Mouse (Mus musculus): ENCODE measurements at regions not wholly inside any gene's neighbourhood (a gene's known extent, or its start where the extent isn't known, plus 50 kb on each side); places are given as distances from the start of the nearest gene placed in this dataset.

GRCm38 (mm10) chr17:13541249-13541648 lies 186.9 kb downstream of the Tcp10c start:
- ATAC-seq (replicated peaks; ENCODE audit: low FRiP score, low read depth): no peak

GRCm38 (mm10) chr17:13542261-13542660 lies 187.9 kb downstream of the Tcp10c start:
- H3K27ac ChIP-seq: no peak overlapping the region
- no peak overlapping the region for H3K9ac ChIP-seq (ENCODE audit: low read depth, low read length)
- peaks cover 25% of the 10 kb centered on the region for H3K9me3 ChIP-seq (replicated peaks; ENCODE audit: low read length)
- H3K4me1 ChIP-seq (replicated peaks; ENCODE audit: insufficient read depth, low read length): no peaks in the 10 kb centered on the region
- no peak for TF ChIP-seq CTCF (IDR thresholded peaks at IDR 0.05; ENCODE audit: low read depth)
- ATAC-seq (replicated peaks; ENCODE audit: low FRiP score, low read depth) (no peak), DNase-seq (ENCODE audit: low spot score) (no peak)
- H3K27me3 ChIP-seq (ENCODE audit: insufficient read depth, low read length): no peaks in the 10 kb centered on the region
- H3K36me3 ChIP-seq (ENCODE audit: insufficient read depth, low read length): no peaks in the 10 kb centered on the region
- no peak overlapping the region for H3K4me3 ChIP-seq (replicated peaks; ENCODE audit: low read depth, low read length)
- no peak overlapping the region for H3K4me2 ChIP-seq (ENCODE audit: low read length)

More at GRCm38 (mm10) chr17:13541249-13541648, 186.9 kb downstream of the Tcp10c start:
- H3K9ac ChIP-seq (ENCODE audit: low read depth, low read length): no peak overlapping the region
- DNase-seq (ENCODE audit: low spot score): no peak
- no peak for TF ChIP-seq CTCF (IDR thresholded peaks at IDR 0.05; ENCODE audit: low read depth)
- H3K4me1 ChIP-seq (replicated peaks; ENCODE audit: insufficient read depth, low read length): no peaks in the 10 kb centered on the region
- H3K27ac ChIP-seq: no peak overlapping the region
- no peaks in the 10 kb centered on the region for H3K27me3 ChIP-seq (ENCODE audit: insufficient read depth, low read length)
- no peak overlapping the region for H3K4me2 ChIP-seq (ENCODE audit: low read length)
- H3K4me3 ChIP-seq (replicated peaks; ENCODE audit: low read depth, low read length): no peak overlapping the region
- whole genome bisulfite sequencing: 70% methylated on average over 12 of the region's 12 CpGs
- H3K36me3 ChIP-seq (ENCODE audit: insufficient read depth, low read length): no peaks in the 10 kb centered on the region
- H3K9me3 ChIP-seq (replicated peaks; ENCODE audit: low read length): 0 out of 2 replicates have a peak, but pooled peaks cover 20% of the 10 kb centered on the region

DNA sequence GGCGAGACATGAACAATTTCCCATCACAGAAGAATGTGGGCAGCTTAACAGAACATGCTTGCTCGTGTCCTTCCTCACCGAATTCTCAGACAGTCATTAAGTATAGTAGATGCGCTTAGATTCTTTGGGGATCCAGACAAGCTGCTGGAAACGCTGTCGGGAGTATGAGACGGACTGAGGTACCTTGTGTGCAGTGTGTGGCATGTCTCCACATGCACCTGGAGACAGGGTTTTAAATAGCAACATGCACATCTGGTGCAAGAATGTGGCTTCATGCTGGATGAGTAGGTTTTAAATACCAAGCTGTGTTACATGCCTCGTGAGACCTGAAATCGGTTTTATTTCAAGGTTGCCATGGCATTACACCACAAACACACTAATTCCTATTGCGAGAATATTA lies 188.5 kb downstream of the Tcp10c start:
- Histone ChIP-seq H3K4me1 (replicated peaks; ENCODE audit: insufficient read depth, low read length) (no peaks in the 10 kb centered on the region), H3K4me2 (ENCODE audit: low read length) (no peak overlapping the region), H3K9me3 (replicated peaks; ENCODE audit: low read length) (peaks cover 29% of the 10 kb centered on the region), H3K27me3 (ENCODE audit: insufficient read depth, low read length) (no peaks in the 10 kb centered on the region), H3K36me3 (ENCODE audit: insufficient read depth, low read length) (no peaks in the 10 kb centered on the region), H3K27ac (no peak overlapping the region), H3K9ac (ENCODE audit: low read depth, low read length) (no peak overlapping the region), H3K4me3 (replicated peaks; ENCODE audit: low read depth, low read length) (no peak overlapping the region)
- no peak for ATAC-seq (replicated peaks; ENCODE audit: low FRiP score, low read depth)
- no peak for DNase-seq (ENCODE audit: low spot score)
- TF ChIP-seq CTCF (IDR thresholded peaks at IDR 0.05; ENCODE audit: low read depth): no peak
- WGBS: 80% methylated on average over 10 of the region's 10 CpGs

DNA sequence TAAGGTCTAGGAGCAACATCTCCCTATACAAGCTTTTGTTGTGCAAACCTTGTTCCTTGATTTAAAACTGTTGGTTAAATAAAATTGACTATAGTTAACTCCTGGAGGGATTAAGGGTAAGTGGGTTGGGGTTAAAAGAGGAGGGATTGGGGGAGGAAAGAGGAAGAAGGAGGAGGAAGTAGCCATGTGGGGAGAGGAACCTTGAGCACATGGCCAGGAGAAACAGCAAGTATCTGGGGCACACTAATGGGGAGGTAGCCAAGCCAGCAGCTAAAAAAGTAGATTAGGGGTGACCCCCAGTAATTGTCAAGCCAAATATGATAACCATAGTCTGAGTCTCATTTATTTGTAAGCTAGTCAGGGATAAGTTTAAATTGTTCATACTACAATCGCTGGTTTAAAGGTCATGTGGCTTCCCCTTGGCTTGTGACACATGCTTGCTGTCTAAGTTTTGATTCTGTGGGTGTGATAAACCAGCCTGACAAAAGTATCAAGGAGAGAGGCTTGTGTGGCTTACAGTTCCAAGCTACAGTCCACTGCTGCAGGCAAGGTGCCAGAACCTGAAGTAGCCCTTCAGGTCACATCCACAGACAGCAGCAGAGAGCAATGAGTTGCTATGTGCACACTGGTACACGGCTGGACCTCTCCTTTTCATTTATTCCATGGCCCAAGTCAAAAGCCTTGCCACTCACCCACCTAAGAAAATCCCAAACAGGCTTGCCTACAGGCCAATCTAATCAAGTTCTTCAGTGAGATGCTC lies 189.8 kb downstream of the Tcp10c start:
- peak; percentile 8 for DNase-seq (ENCODE audit: low spot score)
- WGBS: 60% methylated on average over 2 of the region's 2 CpGs

GRCm38 (mm10) chr17:13546249-13546648 lies 191.9 kb downstream of the Tcp10c start:
- peaks cover 35% of the 10 kb centered on the region for H3K9me3 ChIP-seq (replicated peaks; ENCODE audit: low read length)
- H3K36me3 ChIP-seq (ENCODE audit: insufficient read depth, low read length): no peaks in the 10 kb centered on the region
- no peak overlapping the region for H3K4me3 ChIP-seq (replicated peaks; ENCODE audit: low read depth, low read length)

More for the DNA sequence above, 189.8 kb downstream of the Tcp10c start:
- Histone ChIP-seq H3K4me1 (replicated peaks; ENCODE audit: insufficient read depth, low read length) (no peaks in the 10 kb centered on the region), H3K4me3 (replicated peaks; ENCODE audit: low read depth, low read length) (no peak overlapping the region), H3K9me3 (replicated peaks; ENCODE audit: low read length) (peaks cover 37% of the 10 kb centered on the region), H3K27ac (no peak overlapping the region), H3K4me2 (ENCODE audit: low read length) (no peak overlapping the region), H3K27me3 (ENCODE audit: insufficient read depth, low read length) (no peaks in the 10 kb centered on the region), H3K9ac (ENCODE audit: low read depth, low read length) (no peak overlapping the region), H3K36me3 (ENCODE audit: insufficient read depth, low read length) (no peaks in the 10 kb centered on the region)
- no peak for TF ChIP-seq CTCF (IDR thresholded peaks at IDR 0.05; ENCODE audit: low read depth)
- no peak for ATAC-seq (replicated peaks; ENCODE audit: low FRiP score, low read depth)

GRCm38 (mm10) chr17:13546669-13547085 lies 192.3 kb downstream of the Tcp10c start:
- WGBS: 80% methylated on average over 7 of the region's 7 CpGs
- H3K4me1 ChIP-seq (replicated peaks; ENCODE audit: insufficient read depth, low read length): no peaks in the 10 kb centered on the region
- H3K4me3 ChIP-seq (replicated peaks; ENCODE audit: low read depth, low read length): no peak overlapping the region
- peaks cover 32% of the 10 kb centered on the region for H3K9me3 ChIP-seq (replicated peaks; ENCODE audit: low read length)
- no peak overlapping the region for H3K27ac ChIP-seq
- H3K4me2 ChIP-seq (ENCODE audit: low read length): no peak overlapping the region
- H3K27me3 ChIP-seq (ENCODE audit: insufficient read depth, low read length): no peaks in the 10 kb centered on the region
- H3K9ac ChIP-seq (ENCODE audit: low read depth, low read length): no peak overlapping the region
- no peak for TF ChIP-seq CTCF (IDR thresholded peaks at IDR 0.05; ENCODE audit: low read depth)
- no peaks in the 10 kb centered on the region for H3K36me3 ChIP-seq (ENCODE audit: insufficient read depth, low read length)
- DNase-seq (ENCODE audit: low spot score) (no peak), ATAC-seq (replicated peaks; ENCODE audit: low FRiP score, low read depth) (no peak)

More at GRCm38 (mm10) chr17:13546249-13546648, 191.9 kb downstream of the Tcp10c start:
- Histone ChIP-seq H3K9ac (ENCODE audit: low read depth, low read length) (no peak overlapping the region), H3K27ac (no peak overlapping the region), H3K4me2 (ENCODE audit: low read length) (no peak overlapping the region), H3K4me1 (replicated peaks; ENCODE audit: insufficient read depth, low read length) (no peaks in the 10 kb centered on the region), H3K27me3 (ENCODE audit: insufficient read depth, low read length) (no peaks in the 10 kb centered on the region)
- DNase-seq (ENCODE audit: low spot score) (no peak), ATAC-seq (replicated peaks; ENCODE audit: low FRiP score, low read depth) (no peak)
- no peak for TF ChIP-seq CTCF (IDR thresholded peaks at IDR 0.05; ENCODE audit: low read depth)
- 56% methylated on average over 3 of the region's 3 CpGs for WGBS
